Mouse (Mus musculus): Measurements from ENCODE around the gene Tacr3.

GRCm38 (mm10) chr3:134829531-134829921 lies 719 bp downstream of the Tacr3 start:
- no peak for TF ChIP-seq CTCF (IDR thresholded peaks at IDR 0.05; ENCODE audit: low read depth)
- TF ChIP-seq EP300 (IDR thresholded peaks at IDR 0.05; ENCODE audit: low read depth), result no peak

Measured in liver, embryonic 14.5 days (tissue).